Mouse (Mus musculus) 3T3-L1 (cell line): ENCODE results near the gene Zfp85.
"Not testable (repeated sequence)": the region's sequence is repeated elsewhere in the genome, so short reads cannot be mapped to it uniquely, and the experiment has no call there.

Experiments
- DNase-seq: peaks from one replicate; pipeline ENCODE4 v3.0.0-alpha.2; 2015; ENCODE audit warnings: low read depth, low spot score

The Zfp85 gene

GRCm38 (mm10) chr13:67754333-67755306, at the start of gene Zfp85:
Zfp85 (minus strand) TSS chr13:67755228.
- DNase-seq, result peak; percentile 82

DNA sequence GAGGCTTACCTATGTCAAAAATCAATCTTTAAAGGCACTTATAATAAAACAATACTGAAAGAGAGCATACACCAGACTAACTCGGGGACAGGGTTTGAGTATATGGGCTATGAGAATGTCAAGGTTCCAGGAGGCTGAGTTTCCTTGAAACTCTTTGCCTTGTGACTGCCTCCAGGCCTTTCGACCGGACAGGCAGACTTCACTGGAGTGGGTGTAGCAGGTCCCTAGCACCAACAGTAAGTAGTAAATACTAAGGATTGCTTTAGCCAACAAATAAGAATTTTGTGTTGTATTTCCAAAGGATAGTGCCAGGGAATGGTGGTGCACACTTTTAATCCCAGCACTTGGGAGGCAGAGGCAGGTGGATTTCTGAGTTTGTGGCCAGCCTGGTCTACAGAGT, 44.1 kb upstream of the Zfp85 start:
- DNase-seq, result not testable (repeated sequence)

DNA sequence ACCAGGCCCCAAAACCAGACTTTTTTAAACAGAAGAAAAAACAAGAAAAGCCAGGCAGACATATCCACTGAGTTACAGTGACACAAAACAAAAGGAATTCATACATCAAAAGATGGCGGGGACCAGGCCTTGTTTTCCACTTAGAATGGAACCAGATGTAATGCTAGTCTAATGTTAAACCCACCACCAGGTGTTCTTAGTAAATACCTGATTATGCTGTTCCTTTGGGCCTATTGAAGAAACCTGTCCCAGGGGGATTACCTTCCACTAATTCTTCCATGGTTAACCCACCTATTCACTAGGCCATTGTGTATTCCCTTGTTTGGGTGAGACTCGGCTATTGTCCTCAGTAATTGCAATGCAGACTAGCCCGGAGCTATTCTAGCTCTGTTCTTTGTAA, 43.6 kb upstream of the Zfp85 start:
- DNase-seq, result no peak

DNA sequence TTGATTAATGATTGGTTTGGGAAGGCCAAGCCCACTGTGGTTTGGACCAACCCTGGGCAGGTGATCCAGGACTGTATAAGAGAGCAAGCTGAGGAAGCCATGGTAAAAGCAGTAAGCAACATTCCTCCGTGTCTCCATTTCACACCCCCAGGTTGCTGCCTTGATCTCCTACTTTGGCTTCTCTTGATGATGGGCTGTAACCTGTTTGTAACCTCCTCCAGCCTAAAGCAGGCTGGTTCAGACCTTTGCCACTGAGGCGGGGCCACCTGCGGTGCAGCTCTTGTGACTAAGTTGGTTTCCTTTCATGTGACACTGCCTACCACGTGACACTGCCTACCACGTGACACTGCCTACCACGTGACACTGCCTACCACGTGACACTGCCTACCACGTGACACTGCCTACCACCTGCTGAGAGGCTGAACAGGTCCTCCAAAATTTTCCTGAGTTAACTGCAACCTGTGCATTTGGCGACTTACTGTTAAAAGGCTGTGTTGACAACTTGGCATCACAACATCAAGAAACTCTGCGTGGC, 37.0 kb upstream of the Zfp85 start:
- DNase-seq, result no peak

GRCm38 (mm10) chr13:67779265-67780221, 24.5 kb upstream of the Zfp85 start, which contains the start of gene Zfp493:
Zfp493 (plus strand) TSS chr13:67779693.
- DNase-seq, result peak; percentile 95

DNA sequence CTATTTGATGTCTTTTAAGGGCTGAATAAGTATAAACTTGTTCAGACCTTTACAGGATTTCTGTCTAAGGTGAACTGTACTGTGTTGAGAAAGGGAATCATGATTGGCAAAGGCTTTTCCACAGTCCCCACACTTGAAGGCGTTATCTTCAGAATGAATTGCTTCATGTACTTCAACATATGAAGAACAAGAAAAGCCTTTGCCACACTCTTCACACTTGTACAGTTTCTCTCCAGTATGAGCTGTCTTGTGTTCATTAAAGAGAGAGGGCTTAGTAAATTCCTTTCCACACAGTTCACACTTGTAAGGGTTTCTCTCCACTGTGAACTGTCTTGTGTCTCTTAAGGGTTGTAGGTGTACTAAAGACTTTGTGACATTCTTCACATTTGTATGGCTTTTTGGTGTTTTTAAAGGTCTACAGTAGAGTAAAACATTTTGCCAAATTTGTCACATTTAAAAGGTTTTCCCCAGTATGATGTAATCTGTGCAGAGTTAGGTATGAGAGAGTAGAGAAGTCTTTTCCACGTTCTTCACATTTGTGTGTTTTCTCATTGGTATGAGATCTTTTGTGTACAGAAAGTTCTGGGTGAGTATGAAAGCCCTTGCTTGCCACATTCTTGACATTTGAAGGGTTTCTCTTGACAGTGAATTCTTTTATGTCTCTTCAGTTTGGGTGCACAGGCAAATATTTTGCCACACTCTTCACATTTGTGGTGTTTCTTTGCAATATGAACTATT, 8.2 kb upstream of the Zfp85 start:
- DNase-seq, result no peak

- peak; percentile 80 for DNase-seq
Observed at GRCm38 (mm10) chr13:67759966-67760365, 4.9 kb upstream of the Zfp85 start.

DNA sequence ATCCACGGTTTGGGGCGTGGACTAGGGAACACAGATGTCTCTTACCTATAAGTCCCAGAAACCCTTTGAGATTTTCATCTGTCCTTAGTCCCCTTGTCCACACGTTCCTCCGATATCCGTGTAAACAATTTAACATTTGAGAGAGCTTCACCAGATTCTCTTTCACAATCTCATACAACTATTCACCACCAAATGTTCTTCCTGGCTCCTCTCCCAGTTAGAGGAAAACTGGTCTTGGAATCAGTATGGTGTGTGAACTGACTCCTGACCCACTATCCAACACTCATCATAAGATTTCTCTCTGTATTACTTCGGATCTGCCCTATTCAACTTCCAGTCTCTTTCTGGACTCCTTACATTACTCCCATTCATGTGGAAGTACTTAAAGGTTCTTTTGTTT, 733 bp upstream of the Zfp85 start:
- no peak for DNase-seq

DNA sequence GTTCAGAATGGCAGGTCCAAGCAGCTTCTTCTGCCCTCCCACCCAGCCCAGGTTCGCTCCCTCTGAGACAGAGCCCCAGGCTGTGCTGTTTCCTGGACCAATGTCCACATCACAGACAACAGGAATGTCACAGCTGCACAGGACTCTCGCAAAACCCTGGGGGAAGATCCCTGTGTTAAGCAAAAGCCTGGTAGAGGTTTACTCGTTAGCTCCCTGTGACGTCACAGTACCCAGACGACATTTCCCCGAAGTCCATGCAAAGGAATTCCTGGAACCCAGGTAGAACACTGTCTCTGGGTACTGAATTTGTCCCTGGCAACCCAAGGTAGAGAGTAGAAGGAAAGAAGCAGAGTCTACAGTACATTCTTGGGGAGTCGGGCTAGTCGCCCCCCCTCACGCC, 11.1 kb downstream of the Zfp85 start:
- DNase-seq, result no peak

DNA sequence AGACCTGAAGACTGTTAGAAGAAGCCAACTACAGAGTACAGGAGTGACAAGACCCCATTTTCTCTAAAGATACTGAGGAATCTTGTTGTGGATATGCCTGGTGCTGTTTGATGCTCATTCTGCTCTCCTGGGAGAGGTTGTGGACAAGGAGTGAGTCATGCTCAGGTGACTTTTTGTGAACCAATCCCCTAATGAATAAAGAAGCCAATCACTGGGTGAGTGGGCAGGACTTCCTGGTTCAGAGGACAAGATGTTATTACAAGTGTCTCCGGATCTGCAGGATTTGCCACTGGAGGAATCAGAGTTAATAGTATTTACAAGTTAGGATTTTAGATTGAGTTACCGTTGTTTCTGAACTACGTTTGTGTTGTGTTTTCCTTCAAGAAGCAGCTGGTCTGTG, 12.1 kb downstream of the Zfp85 start:
- DNase-seq, result no peak

DNA sequence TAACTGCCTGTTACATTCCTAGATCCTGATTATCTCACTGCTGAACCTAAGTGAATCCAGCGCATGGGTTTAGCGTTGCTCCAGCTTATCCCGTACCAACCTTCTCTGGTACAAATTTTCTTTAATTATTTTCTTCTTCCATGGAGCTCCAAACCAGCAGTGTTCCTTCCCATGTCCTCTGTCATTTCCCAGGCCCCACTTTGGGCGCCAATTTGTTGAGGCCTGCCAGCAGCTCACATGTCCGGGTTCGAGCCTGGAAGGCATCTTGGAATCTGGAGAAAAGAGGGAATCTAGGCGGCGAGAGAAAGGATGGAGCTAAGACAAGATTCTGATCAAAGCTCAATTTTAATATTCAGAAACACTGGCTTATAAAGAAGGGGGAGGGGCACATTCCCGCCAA, 20.6 kb downstream of the Zfp85 start:
- DNase-seq, result not testable (repeated sequence)

DNA sequence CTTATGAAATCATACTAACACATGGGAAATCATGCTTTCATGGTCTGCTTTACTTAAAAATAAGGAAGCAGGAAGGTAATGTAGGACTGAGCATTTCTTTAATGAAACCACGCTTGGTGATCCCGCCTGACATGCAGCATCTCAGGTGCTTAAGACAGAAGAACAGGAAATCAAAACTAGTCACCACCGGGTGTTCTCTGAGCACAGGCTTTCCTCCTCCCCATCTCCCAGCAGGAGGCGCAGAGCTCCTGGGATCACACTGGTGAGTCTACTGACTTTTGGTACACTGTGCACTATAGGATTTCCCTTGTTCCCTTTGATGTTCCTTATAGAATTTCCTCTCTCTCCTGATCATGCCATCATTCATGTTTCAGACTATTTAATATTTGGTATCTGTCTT, 25.6 kb downstream of the Zfp85 start:
- peak; percentile 79 for DNase-seq

DNA sequence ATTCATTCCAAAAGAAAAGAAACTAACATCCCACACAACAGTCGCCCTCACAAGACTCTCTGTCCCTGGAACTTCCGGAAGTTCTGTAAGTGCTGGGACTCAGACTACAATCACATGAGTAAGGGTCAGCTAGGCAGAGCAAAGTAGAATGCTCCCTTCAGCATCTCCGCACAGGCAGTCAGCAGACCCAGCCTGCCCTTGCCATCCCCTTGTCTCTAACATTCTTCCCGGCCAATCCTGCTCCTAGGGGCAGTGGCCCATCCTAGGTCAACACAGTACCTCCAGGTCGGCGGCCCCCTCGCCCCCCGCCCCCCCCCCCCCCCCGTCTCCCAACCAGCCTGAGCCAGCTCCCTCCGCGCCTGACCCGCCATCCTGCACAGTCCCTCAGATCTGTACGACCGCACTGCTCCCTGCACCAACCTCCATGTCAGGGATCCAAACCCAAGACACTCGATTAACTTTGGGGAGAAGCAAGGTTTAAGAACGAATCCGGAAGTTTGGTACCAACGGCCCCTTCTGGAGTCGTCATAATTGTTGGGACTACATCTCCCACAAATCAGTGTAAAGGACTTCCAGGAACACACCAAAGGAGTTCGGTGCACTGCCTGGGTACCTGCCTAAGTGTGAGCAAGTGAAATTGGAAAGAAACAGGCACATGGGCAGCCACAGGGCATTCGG, 26.2 kb downstream of the Zfp85 start, which contains the start of gene Zfp65:
Zfp65 (minus strand) TSS at position 533 of the 678 bp plus-strand sequence.
- peak; percentile 83 for DNase-seq

DNA sequence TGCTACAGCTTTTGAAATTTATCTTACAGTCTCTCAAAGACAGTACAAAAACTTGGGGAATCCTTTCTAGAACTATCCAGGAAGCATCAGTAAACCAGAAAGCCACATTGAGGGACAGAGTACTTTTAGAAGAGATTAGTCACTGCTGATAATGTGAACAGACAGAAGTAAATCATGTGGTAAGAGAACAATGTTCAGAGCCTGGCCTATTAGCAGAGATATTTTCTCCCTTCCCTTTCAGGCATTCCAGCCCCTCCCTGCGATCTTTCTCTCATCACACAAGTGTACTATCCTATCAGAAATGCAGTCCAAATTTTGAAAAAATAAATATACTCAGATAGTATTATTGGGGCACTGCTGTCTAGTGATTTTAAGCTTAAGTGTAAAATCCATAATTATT, 26.9 kb downstream of the Zfp85 start:
- DNase-seq, result peak; percentile 59

DNA sequence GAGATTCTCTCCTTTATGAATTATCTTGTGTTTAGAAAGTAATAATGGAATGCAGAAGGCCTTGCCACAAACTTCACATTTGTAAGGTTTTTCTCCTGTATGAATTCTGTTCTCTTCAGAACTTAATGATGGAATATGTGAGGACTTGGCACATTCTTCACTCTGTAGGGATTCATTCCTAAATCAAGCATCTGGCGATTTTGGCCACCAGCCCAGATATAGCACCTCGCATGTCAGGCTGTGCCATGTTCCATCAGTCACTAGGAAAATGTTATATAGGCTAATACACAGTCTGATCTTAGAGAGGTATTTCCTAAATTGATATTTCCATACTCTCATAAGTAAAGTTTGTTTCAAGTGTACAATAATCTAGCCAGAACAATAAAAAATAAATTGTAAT, 29.7 kb downstream of the Zfp85 start:
- peak; percentile 28 for DNase-seq

GRCm38 (mm10) chr13:67723848-67724479, 31.1 kb downstream of the Zfp85 start:
- DNase-seq, result peak; percentile 94
